Mouse (Mus musculus): ENCODE results near the gene Mvb12b. TPM values are rescaled to one million over a fixed set of nuclear protein-coding genes. Genes with fewer than 3 reads are reported as not detected.

Gene Mvb12b
- polyA plus RNA-seq, 1 experiment from 2014 or later = 17.7 TPM

GRCm38 (mm10) chr2:33795716-33796472 is 91.9 kb downstream of the Mvb12b start:
- DNase-seq (ENCODE audit: low spot score) (no peak), ATAC-seq (replicated peaks; ENCODE audit: low FRiP score) (no peak)
- no peak overlapping the region for H3K9ac ChIP-seq (ENCODE audit: low read depth, low read length)
- no peak overlapping the region for H3K4me2 ChIP-seq
- WGBS = 90% methylated on average over 15 of the region's 15 CpGs
- H3K4me3 ChIP-seq (ENCODE audit: low read depth, low read length) = no peak overlapping the region
- H3K27me3 ChIP-seq (replicated peaks; ENCODE audit: control insufficient read depth, insufficient read depth, low read length) = no peaks in the 10 kb centered on the region
- peaks cover 9% of the 10 kb centered on the region; the same call in 1 of the 2 replicates for H3K4me1 ChIP-seq (replicated peaks; ENCODE audit: control insufficient read depth, insufficient read depth, low read length)
- no peaks in the 10 kb centered on the region for H3K9me3 ChIP-seq (ENCODE audit: control insufficient read depth, low read length)
- no peaks in the 10 kb centered on the region; the same call in 1 of the 2 replicates for H3K36me3 ChIP-seq (ENCODE audit: control insufficient read depth, insufficient read depth, low read length)
- H3K27ac ChIP-seq (ENCODE audit: low read depth, low read length) = no peak overlapping the region

DNA sequence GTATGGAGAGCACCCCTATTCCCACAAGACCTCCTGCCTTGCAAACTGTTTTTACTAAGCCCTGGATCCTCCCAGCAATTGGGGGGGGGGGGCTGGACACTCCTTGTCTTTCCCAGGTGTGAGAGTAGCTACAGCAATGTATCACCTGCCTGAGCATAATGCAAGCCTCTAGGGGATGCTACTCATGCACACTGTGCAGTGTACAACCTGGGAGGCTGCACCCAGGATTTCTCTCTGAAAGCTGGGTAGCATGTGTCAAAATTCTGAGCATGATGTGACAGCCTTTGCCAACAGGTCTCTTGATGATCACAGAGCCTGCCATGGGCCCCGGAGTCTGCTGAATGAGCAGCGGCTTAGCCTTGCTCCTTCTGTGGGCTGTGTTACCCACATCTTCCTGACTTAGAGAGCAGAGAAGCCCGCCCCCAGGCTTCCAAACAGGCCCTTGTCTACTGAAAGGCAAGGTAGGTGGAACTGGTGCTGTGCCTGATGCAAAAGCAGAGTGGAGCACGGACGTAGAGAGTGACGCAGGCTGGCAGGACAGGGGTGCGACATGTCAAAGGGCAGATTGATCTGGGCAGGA is 92.7 kb downstream of the Mvb12b start:
- H3K27me3 ChIP-seq (replicated peaks; ENCODE audit: control insufficient read depth, insufficient read depth, low read length) = no peaks in the 10 kb centered on the region
- H3K9me3 ChIP-seq (ENCODE audit: control insufficient read depth, low read length) = no peaks in the 10 kb centered on the region
- no peak overlapping the region for H3K4me3 ChIP-seq (ENCODE audit: low read depth, low read length)
- H3K4me2 ChIP-seq = no peak overlapping the region
- ATAC-seq (replicated peaks; ENCODE audit: low FRiP score) (no peak), DNase-seq (ENCODE audit: low spot score) (no peak)
- WGBS = 90% methylated on average over 7 of the region's 7 CpGs
- no peak overlapping the region for H3K9ac ChIP-seq (ENCODE audit: low read depth, low read length)
- H3K4me1 ChIP-seq (replicated peaks; ENCODE audit: control insufficient read depth, insufficient read depth, low read length) = peaks cover 2% of the 10 kb centered on the region; the same call in 1 of the 2 replicates
- H3K36me3 ChIP-seq (ENCODE audit: control insufficient read depth, insufficient read depth, low read length) = no peaks in the 10 kb centered on the region; the same call in 1 of the 2 replicates
- no peak overlapping the region for H3K27ac ChIP-seq (ENCODE audit: low read depth, low read length)

DNA sequence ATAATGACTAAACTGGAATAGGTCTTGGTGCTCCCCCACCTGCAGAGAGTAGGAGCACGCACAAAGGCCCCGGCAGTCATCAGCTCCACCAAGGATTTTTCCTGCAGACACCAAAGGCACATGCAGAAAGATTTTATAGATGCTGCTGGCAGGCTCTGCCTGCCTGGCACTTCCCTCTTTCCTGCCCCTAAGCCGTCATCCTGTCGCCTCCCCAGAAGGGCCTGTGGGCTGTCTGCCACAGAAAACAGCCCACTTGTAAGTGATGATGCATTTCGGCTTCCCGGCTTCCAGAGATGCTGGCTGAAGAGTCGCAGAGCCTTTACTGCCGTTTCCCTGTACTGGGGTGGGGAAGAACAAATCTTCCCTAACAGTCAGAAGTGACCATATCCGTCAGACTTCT is 93.3 kb downstream of the Mvb12b start:
- H3K9ac ChIP-seq (ENCODE audit: low read depth, low read length) = no peak overlapping the region
- no peaks in the 10 kb centered on the region for H3K9me3 ChIP-seq (ENCODE audit: control insufficient read depth, low read length)
- H3K4me1 ChIP-seq (replicated peaks; ENCODE audit: control insufficient read depth, insufficient read depth, low read length) = no peaks in the 10 kb centered on the region; the same call in 1 of the 2 replicates
- H3K4me3 ChIP-seq (ENCODE audit: low read depth, low read length) = no peak overlapping the region
- no peaks in the 10 kb centered on the region; the same call in 1 of the 2 replicates for H3K36me3 ChIP-seq (ENCODE audit: control insufficient read depth, insufficient read depth, low read length)
- no peak overlapping the region for H3K27ac ChIP-seq (ENCODE audit: low read depth, low read length)
- DNase-seq (ENCODE audit: low spot score) (no peak), ATAC-seq (replicated peaks; ENCODE audit: low FRiP score) (no peak)
- no peaks in the 10 kb centered on the region for H3K27me3 ChIP-seq (replicated peaks; ENCODE audit: control insufficient read depth, insufficient read depth, low read length)
- H3K4me2 ChIP-seq = no peak overlapping the region
- WGBS = 76% methylated on average over 9 of the region's 9 CpGs

GRCm38 (mm10) chr2:33790301-33790700 is 97.4 kb downstream of the Mvb12b start:
- DNase-seq (ENCODE audit: low spot score) (no peak), ATAC-seq (replicated peaks; ENCODE audit: low FRiP score) (no peak)
- Histone ChIP-seq H3K4me1 (replicated peaks; ENCODE audit: control insufficient read depth, insufficient read depth, low read length) (no peaks in the 10 kb centered on the region), H3K4me2 (no peak overlapping the region), H3K36me3 (ENCODE audit: control insufficient read depth, insufficient read depth, low read length) (no peaks in the 10 kb centered on the region), H3K27me3 (replicated peaks; ENCODE audit: control insufficient read depth, insufficient read depth, low read length) (no peaks in the 10 kb centered on the region), H3K27ac (ENCODE audit: low read depth, low read length) (no peak overlapping the region), H3K4me3 (ENCODE audit: low read depth, low read length) (no peak overlapping the region), H3K9me3 (ENCODE audit: control insufficient read depth, low read length) (no peaks in the 10 kb centered on the region), H3K9ac (ENCODE audit: low read depth, low read length) (no peak overlapping the region)
- WGBS = 81% methylated on average over 5 of the region's 5 CpGs

DNA sequence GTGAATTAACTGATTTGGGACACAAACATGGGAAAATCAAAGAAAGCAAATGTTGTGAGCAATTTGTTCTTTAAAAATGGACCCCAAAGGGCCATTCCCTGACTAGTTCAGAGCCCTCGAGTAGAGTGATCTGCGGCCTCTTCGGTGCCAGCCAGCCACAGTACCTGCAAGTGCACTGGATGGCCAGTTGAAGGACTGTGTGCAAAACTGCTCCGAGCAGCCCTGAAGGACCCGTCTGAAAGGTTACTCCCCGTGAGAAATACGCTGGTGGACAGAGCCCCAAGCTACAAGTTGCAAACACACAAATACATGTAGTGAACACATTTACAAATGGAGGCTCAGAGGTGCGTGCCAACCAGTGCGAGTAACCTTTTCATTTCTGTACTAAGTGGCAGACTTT is 98.0 kb downstream of the Mvb12b start:
- Histone ChIP-seq H3K4me3 (ENCODE audit: low read depth, low read length) (no peak overlapping the region), H3K4me2 (no peak overlapping the region), H3K9ac (ENCODE audit: low read depth, low read length) (no peak overlapping the region), H3K4me1 (replicated peaks; ENCODE audit: control insufficient read depth, insufficient read depth, low read length) (no peaks in the 10 kb centered on the region), H3K27me3 (replicated peaks; ENCODE audit: control insufficient read depth, insufficient read depth, low read length) (no peaks in the 10 kb centered on the region), H3K9me3 (ENCODE audit: control insufficient read depth, low read length) (no peaks in the 10 kb centered on the region), H3K27ac (ENCODE audit: low read depth, low read length) (no peak overlapping the region), H3K36me3 (ENCODE audit: control insufficient read depth, insufficient read depth, low read length) (no peaks in the 10 kb centered on the region)
- DNase-seq (ENCODE audit: low spot score) (no peak), ATAC-seq (replicated peaks; ENCODE audit: low FRiP score) (no peak)
- 79% methylated on average over 9 of the region's 9 CpGs for WGBS

- ATAC-seq (replicated peaks; ENCODE audit: low FRiP score) (no peak), DNase-seq (ENCODE audit: low spot score) (no peak)
Measured at GRCm38 (mm10) chr2:33789279-33789678, 98.5 kb downstream of the Mvb12b start.

GRCm38 (mm10) chr2:33788851-33789250 is 98.9 kb downstream of the Mvb12b start:
- Histone ChIP-seq H3K4me3 (ENCODE audit: low read depth, low read length) (no peak overlapping the region), H3K36me3 (ENCODE audit: control insufficient read depth, insufficient read depth, low read length) (no peaks in the 10 kb centered on the region), H3K4me2 (no peak overlapping the region), H3K27ac (ENCODE audit: low read depth, low read length) (no peak overlapping the region), H3K27me3 (replicated peaks; ENCODE audit: control insufficient read depth, insufficient read depth, low read length) (no peaks in the 10 kb centered on the region), H3K9me3 (ENCODE audit: control insufficient read depth, low read length) (no peaks in the 10 kb centered on the region), H3K9ac (ENCODE audit: low read depth, low read length) (no peak overlapping the region), H3K4me1 (replicated peaks; ENCODE audit: control insufficient read depth, insufficient read depth, low read length) (no peaks in the 10 kb centered on the region)
- 87% methylated on average over 7 of the region's 7 CpGs for WGBS
- ATAC-seq (replicated peaks; ENCODE audit: low FRiP score) (no peak), DNase-seq (ENCODE audit: low spot score) (no peak)

More at GRCm38 (mm10) chr2:33789279-33789678, 98.5 kb downstream of the Mvb12b start:
- Histone ChIP-seq H3K4me3 (ENCODE audit: low read depth, low read length) (no peak overlapping the region), H3K4me1 (replicated peaks; ENCODE audit: control insufficient read depth, insufficient read depth, low read length) (no peaks in the 10 kb centered on the region), H3K27ac (ENCODE audit: low read depth, low read length) (no peak overlapping the region), H3K9ac (ENCODE audit: low read depth, low read length) (no peak overlapping the region), H3K36me3 (ENCODE audit: control insufficient read depth, insufficient read depth, low read length) (no peaks in the 10 kb centered on the region), H3K4me2 (no peak overlapping the region), H3K9me3 (ENCODE audit: control insufficient read depth, low read length) (no peaks in the 10 kb centered on the region), H3K27me3 (replicated peaks; ENCODE audit: control insufficient read depth, insufficient read depth, low read length) (no peaks in the 10 kb centered on the region)
- WGBS = 57% methylated on average over 6 of the region's 6 CpGs

- DNase-seq (ENCODE audit: low spot score) (no peak), ATAC-seq (replicated peaks; ENCODE audit: low FRiP score) (no peak)
- H3K4me3 ChIP-seq (ENCODE audit: low read depth, low read length) = no peak overlapping the region
- no peaks in the 10 kb centered on the region for H3K27me3 ChIP-seq (replicated peaks; ENCODE audit: control insufficient read depth, insufficient read depth, low read length)
- no peaks in the 10 kb centered on the region for H3K4me1 ChIP-seq (replicated peaks; ENCODE audit: control insufficient read depth, insufficient read depth, low read length)
- H3K36me3 ChIP-seq (ENCODE audit: control insufficient read depth, insufficient read depth, low read length) = no peaks in the 10 kb centered on the region
- H3K27ac ChIP-seq (ENCODE audit: low read depth, low read length) = no peak overlapping the region
- no peak overlapping the region for H3K4me2 ChIP-seq
- no peaks in the 10 kb centered on the region for H3K9me3 ChIP-seq (ENCODE audit: control insufficient read depth, low read length)
- H3K9ac ChIP-seq (ENCODE audit: low read depth, low read length) = no peak overlapping the region
- WGBS = 83% methylated on average over 13 of the region's 13 CpGs
Measured at GRCm38 (mm10) chr2:33788131-33788530, 99.6 kb downstream of the Mvb12b start.

- ATAC-seq (replicated peaks; ENCODE audit: low FRiP score) = no peak
- WGBS = 89% methylated on average over 6 of the region's 6 CpGs
- no peaks in the 10 kb centered on the region for H3K36me3 ChIP-seq (ENCODE audit: control insufficient read depth, insufficient read depth, low read length)
Measured at GRCm38 (mm10) chr2:33786064-33786463, 101.7 kb downstream of the Mvb12b start.

More at GRCm38 (mm10) chr2:33786064-33786463, 101.7 kb downstream of the Mvb12b start:
- Histone ChIP-seq H3K27me3 (replicated peaks; ENCODE audit: control insufficient read depth, insufficient read depth, low read length) (no peaks in the 10 kb centered on the region), H3K9ac (ENCODE audit: low read depth, low read length) (no peak overlapping the region), H3K4me2 (no peak overlapping the region), H3K4me1 (replicated peaks; ENCODE audit: control insufficient read depth, insufficient read depth, low read length) (no peaks in the 10 kb centered on the region), H3K9me3 (ENCODE audit: control insufficient read depth, low read length) (no peaks in the 10 kb centered on the region), H3K4me3 (ENCODE audit: low read depth, low read length) (no peak overlapping the region), H3K27ac (ENCODE audit: low read depth, low read length) (no peak overlapping the region)
- no peak for DNase-seq (ENCODE audit: low spot score)

All from liver, embryonic 11.5 days (tissue).